Mouse (Mus musculus) stomach, postnatal 0 days (tissue): ENCODE results near the gene Gm17359.

Experiments used
- CTCF ChIP-seq: IDR thresholded peaks from 2 replicates; pipeline ENCODE4 v1.5.1; 2016; ENCODE audit warnings: antibody characterized with exemption, low read depth, mild to moderate bottlenecking, moderate library complexity
- EP300 ChIP-seq: optimal IDR thresholded peaks from 2 replicates; pipeline ENCODE3; 2016; ENCODE audit warnings: antibody characterized with exemption

DNA sequence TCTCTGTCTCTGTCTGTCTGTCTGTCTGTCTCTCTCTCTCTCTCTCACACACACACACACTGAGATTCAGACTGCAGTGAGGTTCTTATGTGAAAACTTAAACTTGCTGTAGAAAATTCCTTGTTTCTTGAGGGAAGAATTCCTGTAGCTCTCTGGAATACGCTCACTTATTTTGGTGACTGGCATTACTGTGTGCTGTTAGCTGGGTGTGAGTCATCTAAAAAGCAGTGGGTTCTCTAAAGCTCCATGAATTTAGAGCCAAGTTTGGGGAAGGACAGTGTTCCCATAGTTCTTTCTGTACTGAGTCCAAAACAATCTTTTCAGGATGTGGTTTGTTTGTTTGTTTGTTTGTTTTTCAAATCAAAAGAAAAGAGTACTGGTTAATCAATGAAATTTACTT is 89.0 kb downstream of the Gm17359 start:
- no peak for TF ChIP-seq CTCF
- TF ChIP-seq EP300 = no peak
